Comparison of ENCODE assay signal across 8 mouse cellular contexts in the genomic region with DNA sequence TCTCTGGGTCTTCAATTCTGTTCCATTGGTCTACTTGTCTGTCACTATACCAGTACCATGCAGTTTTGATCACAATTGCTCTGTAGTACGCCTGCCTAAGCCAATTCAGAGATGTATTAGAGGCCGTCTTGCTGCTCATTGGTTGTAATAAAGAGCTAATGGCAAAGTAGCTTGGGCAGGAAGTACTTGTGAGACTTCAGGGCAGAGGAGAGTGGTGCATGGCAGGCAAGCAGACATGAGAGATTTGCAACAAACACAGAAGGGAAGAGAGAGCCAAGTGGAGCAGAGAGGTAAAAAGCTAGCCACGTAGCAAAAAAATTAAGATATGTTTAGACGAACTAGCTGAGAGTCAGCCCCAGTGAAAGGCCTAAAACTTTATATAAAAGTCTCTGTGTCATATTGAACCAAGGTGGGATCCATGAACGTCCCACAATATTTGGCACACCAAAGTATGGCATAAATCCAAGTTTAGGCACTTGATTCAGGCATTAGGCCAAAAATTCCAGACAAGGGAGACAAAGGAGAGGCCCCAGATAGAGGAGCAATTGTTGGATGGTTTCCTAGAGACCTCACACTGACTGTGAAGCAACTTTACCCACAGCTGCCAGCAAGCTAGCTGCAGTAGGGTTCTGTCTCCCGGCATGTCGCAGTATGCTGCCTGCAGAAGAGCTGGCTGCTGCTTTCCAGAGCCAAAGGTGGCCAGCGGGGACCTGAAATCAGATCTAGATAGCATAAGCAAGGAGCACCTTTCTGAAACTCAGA. TPM values are rescaled to one million over a fixed set of nuclear protein-coding genes. Genes with fewer than 3 reads are reported as not detected.
A peak's percentile ranks its signal among the peaks of the same experiment; 100 is the strongest.
DNase-seq lines count a peak whose midpoint lies in the region; ATAC-seq and TF ChIP-seq lines count a peak whose summit lies in the region.

No protein-coding gene starts in this region.

- 35% methylated on average over 8 of the region's 8 CpGs for WGBS in heart, embryonic 13.5 days
- WGBS in lung, embryonic 16.5 days, result 22% methylated on average over 8 of the region's 8 CpGs

- TF ChIP-seq POLR2A in brain, embryonic 14.5 days (IDR thresholded peaks at IDR 0.05; ENCODE audit: borderline replicate concordance, extremely low read depth, insufficient read depth, insufficient read length, poor library complexity, severe bottlenecking), result no peak

- H3K27ac ChIP-seq in gastrocnemius, adult 2 months, result no peak overlapping the region
- H3K27ac ChIP-seq in heart, embryonic 13.5 days (replicated peaks), result peak overlapping the region; percentile 76
- peak overlapping the region; percentile 76 for H3K27ac ChIP-seq in lung, embryonic 16.5 days (ENCODE audit: low read length)

- no peak overlapping the region for H3K4me3 ChIP-seq in gastrocnemius, adult 2 months
- H3K4me3 ChIP-seq in heart, embryonic 13.5 days, result no peak overlapping the region
- no peak overlapping the region for H3K4me3 ChIP-seq in lung, embryonic 16.5 days (ENCODE audit: low read length)

- DNase-seq in gastrocnemius, adult 2 months, result peak; percentile 19
- no peak for DNase-seq in gastrocnemius, adult 18-20 months (ENCODE audit: low spot score)
- DNase-seq in brain, embryonic 14.5 days (ENCODE audit: low read depth), result peak; percentile 94
- DNase-seq in urinary bladder, postnatal 36 days (ENCODE audit: low spot score in 2 of 2), result no peak
- DNase-seq in spleen, postnatal 4 days (ENCODE audit: low spot score in 2 of 2), result no peak

- H3K36me3 ChIP-seq in heart, embryonic 13.5 days, result no peaks in the 10 kb centered on the region
- no peaks in the 10 kb centered on the region for H3K36me3 ChIP-seq in lung, embryonic 16.5 days (ENCODE audit: control insufficient read depth, insufficient read depth, low read length)

- peak overlapping the region; percentile 56 for H3K4me2 ChIP-seq in heart, embryonic 13.5 days
- H3K4me2 ChIP-seq in lung, embryonic 16.5 days (ENCODE audit: low read depth, low read length), result peak overlapping the region; percentile 32; the same call in 1 of the 2 replicates

- 0 out of 2 replicates have a peak overlapping the region, but pooled peaks have one; percentile 10 for H3K9ac ChIP-seq in heart, embryonic 13.5 days
- peak overlapping the region; percentile 35; the same call in 1 of the 2 replicates for H3K9ac ChIP-seq in lung, embryonic 16.5 days (ENCODE audit: low read length)

- no peak; the same call in 1 of the 2 replicates for ATAC-seq in heart, embryonic 13.5 days (ENCODE audit: extremely low read depth, insufficient number of reproducible peaks, low FRiP score, low TSS enrichment)
- ATAC-seq in lung, embryonic 16.5 days (ENCODE audit: low read depth), result peak; percentile 98
- no peak for ATAC-seq in frontal cortex, adult (ENCODE audit: low TSS enrichment)

- H3K27me3 ChIP-seq in heart, embryonic 13.5 days (replicated peaks), result no peaks in the 10 kb centered on the region
- no peaks in the 10 kb centered on the region for H3K27me3 ChIP-seq in lung, embryonic 16.5 days (ENCODE audit: control insufficient read depth, insufficient read depth, low read depth, low read length)

- no peak for TF ChIP-seq CTCF in gastrocnemius, adult 2 months (IDR thresholded peaks at IDR 0.05)
- no peak for TF ChIP-seq CTCF in brain, embryonic 14.5 days (IDR thresholded peaks at IDR 0.05; ENCODE audit: borderline replicate concordance, extremely low read depth, insufficient read depth, insufficient read length)

- intact Hi-C loops in gastrocnemius, adult 2 months (cut with DNase I), result loop anchor here (10.0 kb wide), 1 partner anchor 528 kb away; no protein-coding TSS in a partner anchor

- peaks cover 8% of the 10 kb centered on the region for H3K4me1 ChIP-seq in heart, embryonic 13.5 days
- H3K4me1 ChIP-seq in lung, embryonic 16.5 days (replicated peaks; ENCODE audit: control insufficient read depth, insufficient read depth, low read length), result peaks cover 6% of the 10 kb centered on the region

- H3K9me3 ChIP-seq in heart, embryonic 13.5 days, result no peaks in the 10 kb centered on the region
- H3K9me3 ChIP-seq in lung, embryonic 16.5 days (ENCODE audit: control insufficient read depth, low read length), result no peaks in the 10 kb centered on the region

RNA-seq across cellular contexts. Expression of a gene that starts 14.5 kb away (rescaled TPM):
- total RNA-seq in gastrocnemius, adult 2 months (2021), result not detected
- not detected for total RNA-seq in gastrocnemius, adult 18-20 months (2021)
- 0.07 TPM in 1 of 2 replicates, not detected in the other for polyA plus RNA-seq in brain, embryonic 14.5 days (2012; rRNA removed)
- 0.15 and 0.25 TPM in 2 replicates for polyA plus RNA-seq in heart, embryonic 13.5 days (2015; fragmentation: Nextera tagmentation; extraction: Ambion mirVana)
- polyA plus RNA-seq in lung, embryonic 16.5 days (2015; fragmentation: Nextera tagmentation; extraction: Ambion mirVana), result not detected in 2 replicates

Comparison
In these comparisons a context has a peak if more than half of its experiments do, and no peak if none do; other contexts are left out.
1. DNase-seq: peak in gastrocnemius, adult 2 months (single experiment) and brain, embryonic 14.5 days (single experiment); none in gastrocnemius, adult 18-20 months (single experiment), urinary bladder, postnatal 36 days (0 of 2) and spleen, postnatal 4 days (0 of 2).